Mouse (Mus musculus): ENCODE results near the gene Mecom.

The Mecom gene

GRCm38 (mm10) chr3:30086139-30086538, 461.7 kb downstream of the Mecom start:
- DNase-seq = no peak

- DNase-seq = no peak
Measured at GRCm38 (mm10) chr3:30083842-30084241, 464.0 kb downstream of the Mecom start.

- DNase-seq = no peak
Measured at GRCm38 (mm10) chr3:30083268-30083667, 464.5 kb downstream of the Mecom start.

- no peak for DNase-seq
Measured at GRCm38 (mm10) chr3:30080827-30081226, 467.0 kb downstream of the Mecom start.

GRCm38 (mm10) chr3:30076522-30076921, 471.3 kb downstream of the Mecom start:
- DNase-seq = no peak

GRCm38 (mm10) chr3:30071271-30071670, 476.5 kb downstream of the Mecom start:
- DNase-seq = no peak

- DNase-seq = no peak
Measured at GRCm38 (mm10) chr3:30066519-30066918, 481.3 kb downstream of the Mecom start.

- no peak for DNase-seq
Measured at GRCm38 (mm10) chr3:30060058-30060457, 487.8 kb downstream of the Mecom start.

- no peak for DNase-seq
Measured at GRCm38 (mm10) chr3:30059615-30060014, 488.2 kb downstream of the Mecom start.

- DNase-seq = no peak
Measured at GRCm38 (mm10) chr3:30051287-30051686, 496.5 kb downstream of the Mecom start.

- DNase-seq = no peak
Measured at GRCm38 (mm10) chr3:30050795-30051194, 497.0 kb downstream of the Mecom start.

GRCm38 (mm10) chr3:30048792-30049191, 499.0 kb downstream of the Mecom start:
- DNase-seq = no peak

- no peak for DNase-seq
Measured at GRCm38 (mm10) chr3:30048157-30048556, 499.7 kb downstream of the Mecom start.

- no peak for DNase-seq
Measured at GRCm38 (mm10) chr3:30043525-30043924, 504.3 kb downstream of the Mecom start.

GRCm38 (mm10) chr3:30038545-30038944, 509.3 kb downstream of the Mecom start:
- DNase-seq = no peak

- DNase-seq = no peak
Measured at GRCm38 (mm10) chr3:30019961-30020360, 527.8 kb downstream of the Mecom start.

GRCm38 (mm10) chr3:30019411-30019810, 528.4 kb downstream of the Mecom start:
- no peak for DNase-seq

GRCm38 (mm10) chr3:30018202-30018601, 529.6 kb downstream of the Mecom start:
- no peak for DNase-seq

GRCm38 (mm10) chr3:30016766-30017165, 531.0 kb downstream of the Mecom start:
- no peak for DNase-seq

- peak; percentile 84 for DNase-seq
Measured at GRCm38 (mm10) chr3:30014962-30015660, 532.7 kb downstream of the Mecom start.

- no peak for DNase-seq
Measured at GRCm38 (mm10) chr3:30014279-30014678, 533.5 kb downstream of the Mecom start.

- no peak for DNase-seq
Measured at GRCm38 (mm10) chr3:30013416-30013815, 534.4 kb downstream of the Mecom start.

GRCm38 (mm10) chr3:30012666-30013365, 535.0 kb downstream of the Mecom start:
- DNase-seq = peak; percentile 69

- DNase-seq = peak; percentile 68
Measured at GRCm38 (mm10) chr3:30012150-30012549, 535.7 kb downstream of the Mecom start.

GRCm38 (mm10) chr3:30011712-30012111, 536.1 kb downstream of the Mecom start:
- DNase-seq = no peak

All from kidney, adult 18-20 months (tissue).